Mouse (Mus musculus) midbrain, postnatal 0 days (tissue): ENCODE measurements around the gene Nrp2. TPM values are rescaled to one million over a fixed set of nuclear protein-coding genes. Genes with fewer than 3 reads are reported as not detected.

Experiments
- ATAC-seq: fragments of 200-750 bp; cut with Nextera tagmentation; 2 replicates; pipeline ENCODE4 v1.8.0; 2017; ENCODE audit warnings: moderate number of reproducible peaks, mild to moderate bottlenecking, moderate TSS enrichment, moderate library complexity; ENCODE audit not compliant: low FRiP score
- DNase-seq: peaks from one replicate; pipeline ENCODE4 v3.0.0-alpha.2; 2015; ENCODE audit warnings: low spot score
- H3K27ac ChIP-seq: fragments of 300-500 bp; sonication (generic); 2 replicates; pipeline ENCODE4 v1.5.1; 2014; ENCODE audit warnings: low read depth, mild to moderate bottlenecking, low read length, mixed read lengths
- H3K27me3 ChIP-seq: fragments of 300-500 bp; sonication (generic); 2 replicates; pipeline ENCODE4 v1.6.1; 2014; ENCODE audit warnings: low read length, control low read depth, mixed read lengths; ENCODE audit not compliant: insufficient read depth
- H3K36me3 ChIP-seq: fragments of 300-500 bp; sonication (generic); 2 replicates; pipeline ENCODE4 v1.6.1; 2014; ENCODE audit warnings: low read length, control low read depth, mixed read lengths; ENCODE audit not compliant: insufficient read depth
- H3K4me1 ChIP-seq: fragments of 300-500 bp; sonication (generic); 2 replicates; pipeline ENCODE4 v1.6.1; 2014; ENCODE audit warnings: mild to moderate bottlenecking, control low read depth, antibody characterized with exemption, low read length, mixed read lengths; ENCODE audit not compliant: insufficient read depth
- H3K4me2 ChIP-seq: fragments of 300-500 bp; sonication (generic); 2 replicates; pipeline ENCODE4 v1.6.1; 2014; ENCODE audit warnings: low read depth, mild to moderate bottlenecking, low read length, mixed read lengths; ENCODE audit not compliant: poor library complexity, severe bottlenecking
- H3K4me3 ChIP-seq: fragments of 300-500 bp; sonication (generic); 2 replicates; pipeline ENCODE4 v1.5.1; 2014; ENCODE audit warnings: low read depth, mild to moderate bottlenecking, low read length, moderate library complexity
- H3K9ac ChIP-seq: fragments of 300-500 bp; sonication (generic); replicated peaks from 2 replicates; pipeline ENCODE4 v1.6.1; 2014; ENCODE audit warnings: mild to moderate bottlenecking, low read length, moderate library complexity, mixed read lengths; ENCODE audit not compliant: poor library complexity, severe bottlenecking
- H3K9me3 ChIP-seq: fragments of 300-500 bp; sonication (generic); 2 replicates; pipeline ENCODE4 v1.6.1; 2016; ENCODE audit warnings: low read length, control low read depth
- CTCF ChIP-seq: IDR thresholded peaks from 2 replicates; pipeline ENCODE4 v1.5.1; 2016; ENCODE audit warnings: antibody characterized with exemption, mild to moderate bottlenecking
- WGBS: fragments of 180-500 bp; shearing (Covaris S2); extraction: QIAGEN DNeasy Blood & Tissue Kit; methylation state at CpG from one replicate; pipeline ENCODE4 v1.1.7; 2014; 5-methylcytosine and 5-hydroxymethylcytosine counted together
- polyA plus RNA-seq: library from polyadenylated mRNA; unstranded; fragments of >200 nt; fragmentation: Nextera tagmentation; extraction: Ambion mirVana; gene quantifications from 2 replicates; pipeline ENCODE4 v1.2.1, GENCODE M21; 2015
- total RNA-seq: library from RNA; depleted of rRNA; stranded (reverse); fragments of >200 nt; gene quantifications from 2 replicates; pipeline ENCODE4 v1.2.3, GENCODE M21; 2014

Gene Nrp2
- total and polyA plus RNA-seq, 2 experiments from 2014 or later = 17.1 to 56.7 TPM

GRCm38 (mm10) chr1:62803544-62803943, 100.5 kb downstream of the Nrp2 start:
- H3K27ac ChIP-seq = no peak overlapping the region
- H3K9ac ChIP-seq = no peak overlapping the region
- H3K4me3 ChIP-seq = no peak overlapping the region
- no peaks in the 10 kb centered on the region for H3K4me1 ChIP-seq
- no peaks in the 10 kb centered on the region for H3K27me3 ChIP-seq
- ATAC-seq (no peak), DNase-seq (no peak)
- no peaks in the 10 kb centered on the region for H3K36me3 ChIP-seq
- H3K9me3 ChIP-seq = no peaks in the 10 kb centered on the region
- 92% methylated on average over 1 of the region's 1 CpGs for WGBS
- no peak overlapping the region for H3K4me2 ChIP-seq
- no peak for TF ChIP-seq CTCF

- DNase-seq (peak; percentile 52), ATAC-seq (no peak)
- H3K4me2 ChIP-seq = no peak overlapping the region
- H3K4me3 ChIP-seq = no peak overlapping the region
- 27% methylated on average over 1 of the region's 1 CpGs for WGBS
- H3K9me3 ChIP-seq = no peaks in the 10 kb centered on the region
- TF ChIP-seq CTCF = no peak
- no peaks in the 10 kb centered on the region for H3K27me3 ChIP-seq
- no peaks in the 10 kb centered on the region for H3K4me1 ChIP-seq
- no peaks in the 10 kb centered on the region for H3K36me3 ChIP-seq
- H3K9ac ChIP-seq = no peak overlapping the region
- H3K27ac ChIP-seq = no peak overlapping the region
These were observed 102.9 kb downstream of the Nrp2 start for GRCm38 (mm10) chr1:62806014-62806413.

- no peaks in the 10 kb centered on the region for H3K9me3 ChIP-seq
- ATAC-seq = no peak
- H3K4me1 ChIP-seq = no peaks in the 10 kb centered on the region
- DNase-seq = no peak
- H3K9ac ChIP-seq = no peak overlapping the region
- TF ChIP-seq CTCF = no peak
- no peaks in the 10 kb centered on the region for H3K27me3 ChIP-seq
- 85% methylated on average over 4 of the region's 4 CpGs for WGBS
- no peak overlapping the region for H3K4me3 ChIP-seq
- no peak overlapping the region for H3K4me2 ChIP-seq
- H3K27ac ChIP-seq = no peak overlapping the region
- H3K36me3 ChIP-seq = no peaks in the 10 kb centered on the region
These were observed 105.3 kb downstream of the Nrp2 start for GRCm38 (mm10) chr1:62808395-62808794.

GRCm38 (mm10) chr1:62809601-62810228, 106.6 kb downstream of the Nrp2 start:
- Histone ChIP-seq H3K36me3 (no peaks in the 10 kb centered on the region), H3K9ac (no peak overlapping the region), H3K4me2 (no peak overlapping the region), H3K9me3 (no peaks in the 10 kb centered on the region), H3K27ac (no peak overlapping the region), H3K4me1 (no peaks in the 10 kb centered on the region), H3K27me3 (no peaks in the 10 kb centered on the region), H3K4me3 (no peak overlapping the region)
- ATAC-seq (no peak), DNase-seq (no peak)
- TF ChIP-seq CTCF = no peak
- WGBS = 92% methylated on average over 8 of the region's 8 CpGs

- TF ChIP-seq CTCF = no peak
- WGBS = 91% methylated on average over 7 of the region's 7 CpGs
- H3K9ac ChIP-seq = no peak overlapping the region
- no peaks in the 10 kb centered on the region for H3K4me1 ChIP-seq
- H3K9me3 ChIP-seq = no peaks in the 10 kb centered on the region
- no peak overlapping the region for H3K4me2 ChIP-seq
- no peaks in the 10 kb centered on the region for H3K36me3 ChIP-seq
- DNase-seq = peak; percentile 59
- H3K27me3 ChIP-seq = no peaks in the 10 kb centered on the region
- no peak overlapping the region for H3K27ac ChIP-seq
- H3K4me3 ChIP-seq = no peak overlapping the region
- no peak for ATAC-seq
These were observed 108.1 kb downstream of the Nrp2 start for GRCm38 (mm10) chr1:62811141-62811540.

GRCm38 (mm10) chr1:62812701-62813684, 109.9 kb downstream of the Nrp2 start:
- H3K27ac ChIP-seq = no peak overlapping the region
- H3K4me2 ChIP-seq = no peak overlapping the region
- no peak overlapping the region for H3K9ac ChIP-seq
- H3K4me1 ChIP-seq = no peaks in the 10 kb centered on the region
- H3K4me3 ChIP-seq = no peak overlapping the region
- H3K27me3 ChIP-seq = no peaks in the 10 kb centered on the region
- H3K36me3 ChIP-seq = no peaks in the 10 kb centered on the region
- 71% methylated on average over 10 of the region's 10 CpGs for WGBS
- no peak for TF ChIP-seq CTCF
- no peaks in the 10 kb centered on the region for H3K9me3 ChIP-seq
- ATAC-seq (no peak), DNase-seq (no peak)
